ENCODE assay signal across 12 mouse cellular contexts in genomic region chr15:25459901-25460300, GRCm38 (mm10). TPM values are rescaled to one million over a fixed set of nuclear protein-coding genes. Genes with fewer than 3 reads are reported as not detected.
DNase-seq lines count a peak whose midpoint lies in the region; ATAC-seq and TF ChIP-seq lines count a peak whose summit lies in the region.
"Had no signal": no experiment of that assay in that cellular context is flagged by ENCODE, and none has a peak within 500 bp of the region (broad histone marks: within the 10 kb centered on the region; RNA-seq: fewer than 3 reads in every experiment).

No protein-coding gene starts in this region.

- peak; percentile 85 for ATAC-seq in lung, embryonic 14.5 days (ENCODE audit: insufficient read depth)

- no peak overlapping the region for H3K4me2 ChIP-seq in lung, embryonic 14.5 days
- H3K4me2 ChIP-seq: limb, embryonic 13.5 days; neural tube, embryonic 13.5 days had no signal

- no peak overlapping the region for H3K9ac ChIP-seq in lung, embryonic 14.5 days
- H3K9ac ChIP-seq: limb, embryonic 13.5 days; neural tube, embryonic 13.5 days had no signal

- H3K27me3 ChIP-seq in lung, embryonic 14.5 days (ENCODE audit: insufficient read depth, low read length) = no peaks in the 10 kb centered on the region
- H3K27me3 ChIP-seq: CH12.LX; limb, embryonic 13.5 days; neural tube, embryonic 13.5 days had no signal

- WGBS in lung, embryonic 14.5 days = 19% methylated on average over 7 of the region's 7 CpGs

- DNase-seq in heart, adult 9 months (ENCODE audit: low spot score in 2 of 2) = peak; percentile 69 to 76
- DNase-seq in heart, postnatal 4 days = no peak
- DNase-seq in lung, embryonic 14.5 days = peak; percentile 84
- no peak for DNase-seq in lung, postnatal 14 days
- DNase-seq in skeletal muscle tissue, adult 2 months (ENCODE audit: low read depth, low spot score) = peak; percentile 17
- no peak for DNase-seq in layer of hippocampus, adult 9-11 months
- no peak for DNase-seq in adrenal gland, postnatal 25 days
- DNase-seq: cerebellum, postnatal 14 days had no signal

- H3K4me1 ChIP-seq in lung, embryonic 14.5 days (ENCODE audit: insufficient read depth) = peaks cover 4% of the 10 kb centered on the region; the same call in 1 of the 2 replicates
- peaks cover 11% of the 10 kb centered on the region for H3K4me1 ChIP-seq in embryonic fibroblast, embryonic 13.5 days (ENCODE audit: control insufficient read depth, insufficient read depth, low read length)
- H3K4me1 ChIP-seq: neural tube, embryonic 13.5 days had no signal

- no peaks in the 10 kb centered on the region for H3K36me3 ChIP-seq in lung, embryonic 14.5 days (ENCODE audit: insufficient read depth)
- H3K36me3 ChIP-seq: limb, embryonic 13.5 days; neural tube, embryonic 13.5 days had no signal

- peak overlapping the region; percentile 77 for H3K27ac ChIP-seq in lung, embryonic 14.5 days (ENCODE audit: low read depth)
- peak overlapping the region; percentile 88 for H3K27ac ChIP-seq in embryonic fibroblast, embryonic 13.5 days (ENCODE audit: insufficient read depth, low read length)
- H3K27ac ChIP-seq: limb, embryonic 13.5 days; neural tube, embryonic 13.5 days had no signal

- no peaks in the 10 kb centered on the region for H3K9me3 ChIP-seq in lung, embryonic 14.5 days (ENCODE audit: low read depth, low read length)
- H3K9me3 ChIP-seq: limb, embryonic 13.5 days; neural tube, embryonic 13.5 days had no signal

- TF ChIP-seq CTCF in lung, embryonic 14.5 days (IDR thresholded peaks at IDR 0.05; ENCODE audit: low read depth) = no peak
- TF ChIP-seq CTCF in embryonic fibroblast, embryonic 13.5 days (IDR thresholded peaks at IDR 0.05; ENCODE audit: borderline replicate concordance, insufficient read depth, low read length) = no peak

- H3K4me3 ChIP-seq in lung, embryonic 14.5 days (ENCODE audit: low read depth, low read length) = no peak overlapping the region
- H3K4me3 ChIP-seq in embryonic fibroblast, embryonic 13.5 days (ENCODE audit: insufficient read depth, low read length) = no peak overlapping the region
- H3K4me3 ChIP-seq: limb, embryonic 13.5 days; neural tube, embryonic 13.5 days had no signal

- no peak for TF ChIP-seq POLR2A in embryonic fibroblast, embryonic 13.5 days (IDR thresholded peaks at IDR 0.05; ENCODE audit: low read depth, low read length)

RNA-seq across cellular contexts. Expression of gene Basp1, which starts 46.3 kb away (rescaled TPM):
- 10 to 100 TPM; 13.7 to 15.5 TPM for total RNA-seq in heart, postnatal 4 days (2021)
- 34.5 and 37.8 TPM in 2 replicates for polyA plus RNA-seq in lung, embryonic 14.5 days (2014; fragmentation: Nextera tagmentation; extraction: Ambion mirVana)
- polyA plus RNA-seq in embryonic fibroblast, embryonic 13.5 days (2011; ENCODE audit: insufficient read length, low read depth, missing spikeins) = 232 and 236 TPM in 2 replicates
- 5.2 and 5.8 TPM in 2 replicates for total RNA-seq in adrenal gland, postnatal 25 days (2021)

Comparison
In these comparisons a context has a peak if more than half of its experiments do, and no peak if none do; other contexts are left out.
1. DNase-seq: peak in heart, adult 9 months (2 of 2), lung, embryonic 14.5 days (single experiment) and skeletal muscle tissue, adult 2 months (single experiment); none in heart, postnatal 4 days (single experiment), lung, postnatal 14 days (single experiment), layer of hippocampus, adult 9-11 months (single experiment) and adrenal gland, postnatal 25 days (single experiment).